Mouse (Mus musculus) neutrophil, adult 65 days (primary cell): ENCODE measurements around the gene Metrnl. TPM values are rescaled to one million over a fixed set of nuclear protein-coding genes. Genes with fewer than 3 reads are reported as not detected.

Experiments used
- total RNA-seq: library from RNA; stranded (reverse); gene quantifications from 2 replicates; pipeline ENCODE4 v1.2.4, GENCODE M21; 2023

The Metrnl gene
- 100 and 112 TPM in 2 replicates for total RNA-seq

DNA sequence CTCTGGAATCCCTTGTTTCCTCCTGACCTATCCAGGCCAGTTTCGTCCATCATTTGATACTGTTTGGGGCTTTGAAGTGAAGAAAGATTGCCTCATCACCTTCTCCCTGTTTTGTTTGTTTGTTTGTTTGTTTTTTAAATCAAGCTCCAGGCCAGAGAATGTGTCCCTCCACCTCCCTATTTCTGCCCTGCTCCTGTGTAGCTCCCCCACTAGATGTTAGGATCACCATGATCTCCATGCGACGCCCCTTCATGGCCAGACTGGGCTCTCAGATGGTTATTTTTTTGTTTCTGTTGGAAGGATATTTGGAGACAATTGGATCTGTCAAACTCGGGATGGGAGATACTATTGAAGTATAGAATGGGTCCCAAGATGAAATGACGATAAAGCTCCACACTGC lies at the start of gene Metrnl:
Metrnl (plus strand) TSS at position 301 of the 400 bp plus-strand sequence.

DNA sequence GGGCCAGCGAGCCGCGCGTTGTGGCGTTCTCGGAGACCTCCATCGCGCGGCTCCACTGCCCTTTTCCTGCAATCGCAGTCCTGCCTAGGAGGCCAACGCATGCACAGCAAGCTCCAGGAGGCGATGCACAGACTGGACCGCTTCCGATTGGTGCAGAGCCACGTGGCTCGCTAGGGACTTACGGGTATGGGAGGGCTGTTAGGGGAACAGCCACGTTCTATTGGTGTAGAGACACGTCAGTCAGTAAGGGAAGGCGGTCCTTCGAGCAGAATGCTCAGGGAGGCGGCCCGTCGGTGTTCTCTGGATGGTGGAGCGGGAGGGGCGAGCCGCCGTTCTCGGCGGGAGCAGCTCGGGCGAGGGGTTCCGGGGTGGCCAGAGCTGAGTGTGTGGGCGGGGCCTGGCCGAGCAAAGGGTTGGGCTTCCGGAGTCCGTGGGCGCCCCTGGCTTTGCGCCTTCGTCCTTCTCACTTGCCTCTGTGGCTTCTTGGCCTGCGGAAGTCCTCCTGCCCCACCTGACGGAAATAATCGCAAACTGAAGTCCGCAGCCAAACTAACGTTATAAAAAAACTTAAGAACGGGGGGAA lies 28.3 kb upstream of the Metrnl start, which contains the start of gene B3gntl1:
B3gntl1 (minus strand) TSS at position 164 of the 583 bp plus-strand sequence.

Other genes with a start within 250 kb of the Metrnl start
- 18.7 and 21.4 TPM in 2 replicates for gene Tbcd, start 249.6 kb upstream of the Metrnl start, total RNA-seq
- gene Zfp750, start 182.2 kb upstream of the Metrnl start, total RNA-seq = not detected in 2 replicates
- 5.3 and 9.1 TPM in 2 replicates for gene B3gntl1, start 28.4 kb upstream of the Metrnl start, total RNA-seq
- gene Ptchd3, start 128.7 kb downstream of the Metrnl start, total RNA-seq = 0.13 TPM in 1 of 2 replicates, not detected in the other